Comparison of ENCODE assay signal across 8 mouse cellular contexts in the genomic region with DNA sequence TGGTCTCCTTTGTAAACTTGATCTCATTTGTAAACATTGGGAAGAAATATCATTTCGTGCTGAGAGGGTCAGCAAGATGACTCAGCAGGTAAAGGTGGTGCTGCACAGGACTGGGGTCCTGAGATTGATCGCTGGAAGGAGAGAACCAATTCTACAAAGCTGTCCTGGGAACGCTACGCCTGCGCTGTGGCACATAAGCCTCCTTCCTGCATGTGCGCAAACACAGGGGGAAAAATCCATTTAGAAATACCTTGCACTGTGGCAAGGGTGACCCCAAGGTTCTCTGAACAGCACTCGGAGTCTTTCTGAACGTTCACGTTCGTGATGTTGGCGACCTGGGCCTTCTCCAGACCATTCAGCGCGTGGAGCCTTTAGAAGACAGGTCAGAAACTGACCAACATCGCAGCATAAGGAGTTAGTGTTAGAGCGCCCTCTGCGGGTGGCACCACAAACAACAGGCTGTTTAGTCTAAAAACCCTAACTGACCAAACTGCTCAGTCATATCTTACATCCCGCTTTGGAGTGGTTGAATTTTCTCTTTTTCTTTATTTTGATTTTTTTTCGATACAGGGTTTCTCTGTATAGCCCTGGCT. TPM values are rescaled to one million over a fixed set of nuclear protein-coding genes. Genes with fewer than 3 reads are reported as not detected.
DNase-seq lines count a peak whose midpoint lies in the region; ATAC-seq and TF ChIP-seq lines count a peak whose summit lies in the region.

No protein-coding gene starts in this region.

- H3K36me3 ChIP-seq in C2C12 (ENCODE audit: control insufficient read depth, insufficient read depth): no peaks in the 10 kb centered on the region
- H3K36me3 ChIP-seq in embryonic facial prominence, embryonic 15.5 days: no peaks in the 10 kb centered on the region
- no peaks in the 10 kb centered on the region for H3K36me3 ChIP-seq in heart, embryonic 10.5 days
- H3K36me3 ChIP-seq in kidney, embryonic 15.5 days: no peaks in the 10 kb centered on the region
- H3K36me3 ChIP-seq in splenic B cell, adult 2 months (ENCODE audit: control insufficient read depth, insufficient read depth, low read length, poor library complexity, severe bottlenecking): no peaks in the 10 kb centered on the region

- H3K9ac ChIP-seq in embryonic facial prominence, embryonic 15.5 days: no peak overlapping the region
- H3K9ac ChIP-seq in kidney, embryonic 15.5 days: no peak overlapping the region

- no peaks in the 10 kb centered on the region for H3K9me3 ChIP-seq in embryonic facial prominence, embryonic 15.5 days (replicated peaks)
- H3K9me3 ChIP-seq in heart, embryonic 10.5 days: no peaks in the 10 kb centered on the region
- H3K9me3 ChIP-seq in kidney, embryonic 15.5 days (replicated peaks): no peaks in the 10 kb centered on the region

- no peak overlapping the region for H3K4me3 ChIP-seq in C2C12 (ENCODE audit: insufficient read depth, poor library complexity, severe bottlenecking)
- no peak overlapping the region for H3K4me3 ChIP-seq in bone marrow, adult 2 months (replicated peaks; ENCODE audit: control insufficient read depth, low read depth, low read length)
- H3K4me3 ChIP-seq in embryonic facial prominence, embryonic 15.5 days (replicated peaks): no peak overlapping the region
- no peak overlapping the region for H3K4me3 ChIP-seq in heart, embryonic 10.5 days
- H3K4me3 ChIP-seq in kidney, embryonic 15.5 days (replicated peaks): no peak overlapping the region

- H3K79me2 ChIP-seq in C2C12 (ENCODE audit: control insufficient read depth, insufficient read depth): no peaks in the 10 kb centered on the region

- H3K27me3 ChIP-seq in C2C12 (ENCODE audit: control insufficient read depth, insufficient read depth, insufficient read length): no peaks in the 10 kb centered on the region
- no peaks in the 10 kb centered on the region for H3K27me3 ChIP-seq in embryonic facial prominence, embryonic 15.5 days
- H3K27me3 ChIP-seq in heart, embryonic 10.5 days (ENCODE audit: insufficient read depth, poor library complexity, severe bottlenecking): no peaks in the 10 kb centered on the region
- no peaks in the 10 kb centered on the region for H3K27me3 ChIP-seq in kidney, embryonic 15.5 days
- no peaks in the 10 kb centered on the region for H3K27me3 ChIP-seq in splenic B cell, adult 2 months (ENCODE audit: control insufficient read depth, insufficient read depth, low read length, poor library complexity, severe bottlenecking)

- TF ChIP-seq CTCF in C2C12 (IDR thresholded peaks at IDR 0.05; ENCODE audit: control insufficient read depth, insufficient read depth, insufficient read length): peak; percentile 64
- peak; percentile 94 for TF ChIP-seq CTCF in bone marrow, adult 2 months (IDR thresholded peaks at IDR 0.05; ENCODE audit: control insufficient read depth, insufficient read depth, low read length)

- ATAC-seq in embryonic facial prominence, embryonic 15.5 days (ENCODE audit: insufficient number of reproducible peaks, low FRiP score, low TSS enrichment, low read depth): no peak
- ATAC-seq in kidney, embryonic 15.5 days (replicated peaks; ENCODE audit: low FRiP score): peak; percentile 66

- no peak overlapping the region for H3ac ChIP-seq in C2C12 (ENCODE audit: control insufficient read depth, insufficient read length, low read depth)

- H3K79me3 ChIP-seq in C2C12 (ENCODE audit: low read depth): no peaks in the 10 kb centered on the region

- 22% methylated on average over 18 of the region's 18 CpGs for WGBS in bone marrow, adult 2 months
- 27% methylated on average over 18 of the region's 18 CpGs for WGBS in embryonic facial prominence, embryonic 15.5 days
- WGBS in heart, embryonic 10.5 days: 30% methylated on average over 18 of the region's 18 CpGs
- WGBS in kidney, embryonic 15.5 days: 28% methylated on average over 18 of the region's 18 CpGs

- no peak overlapping the region for H3K27ac ChIP-seq in bone marrow, adult 2 months (ENCODE audit: control insufficient read depth, insufficient read depth, low read depth, low read length, poor library complexity)
- H3K27ac ChIP-seq in embryonic facial prominence, embryonic 15.5 days (replicated peaks): no peak overlapping the region
- peak overlapping the region; percentile 42; the same call in 1 of the 2 replicates for H3K27ac ChIP-seq in heart, embryonic 10.5 days
- no peak overlapping the region for H3K27ac ChIP-seq in kidney, embryonic 15.5 days

- no peaks in the 10 kb centered on the region for H3K4me1 ChIP-seq in bone marrow, adult 2 months (ENCODE audit: control insufficient read depth, insufficient read depth, low read length)
- peaks cover 12% of the 10 kb centered on the region; the same call in 1 of the 2 replicates for H3K4me1 ChIP-seq in embryonic facial prominence, embryonic 15.5 days
- H3K4me1 ChIP-seq in heart, embryonic 10.5 days: peaks cover 8% of the 10 kb centered on the region
- H3K4me1 ChIP-seq in kidney, embryonic 15.5 days: peaks cover 8% of the 10 kb centered on the region

- DNase-seq in heart, embryonic 10.5 days (ENCODE audit: low spot score): peak; percentile 92
- peak; percentile 88 for DNase-seq in liver
- peak; percentile 82 for DNase-seq in naive thymus-derived CD4-positive, alpha-beta T cell, adult 2 months (ENCODE audit: low read depth)
- peak; percentile 86 for DNase-seq in splenic B cell, adult 2 months (ENCODE audit: low read depth, low spot score)

- TF ChIP-seq POLR2A in bone marrow, adult 2 months (IDR thresholded peaks at IDR 0.05; ENCODE audit: borderline replicate concordance, control insufficient read depth, low read depth, low read length): no peak

- 0 out of 2 replicates have a peak overlapping the region, but pooled peaks have one; percentile 3 for H3K4me2 ChIP-seq in embryonic facial prominence, embryonic 15.5 days (replicated peaks)
- H3K4me2 ChIP-seq in kidney, embryonic 15.5 days: no peak overlapping the region

TF ChIP-seq in C2C12, 6 proteins besides CTCF, POLR2A, EP300 and RAD21:
- TF ChIP-seq FOSL1 (IDR thresholded peaks at IDR 0.05; ENCODE audit: insufficient read depth, low read length, poor library complexity, severe bottlenecking): no peak
- no peak for TF ChIP-seq USF1 (IDR thresholded peaks at IDR 0.05; ENCODE audit: low read depth)
- no peak for TF ChIP-seq CEBPB (IDR thresholded peaks at IDR 0.05; ENCODE audit: low read depth)
- TF ChIP-seq MAX (IDR thresholded peaks at IDR 0.05): no peak
- no peak for TF ChIP-seq MYOG (IDR thresholded peaks at IDR 0.05; ENCODE audit: control insufficient read depth, extremely low read depth, insufficient read length)
- no peak for TF ChIP-seq MYOD1 (IDR thresholded peaks at IDR 0.05; ENCODE audit: control insufficient read depth, insufficient read length, low read depth)
TF ChIP-seq in C2C12: peak in this region for 0.

RNA-seq across cellular contexts. Expression of a gene that starts 40.0 kb away (rescaled TPM):
- polyA plus RNA-seq in C2C12 (2012; fragmentation: generic; extraction: Trizol): 8.9 TPM
- polyA plus RNA-seq in bone marrow, adult 2 months (2011; ENCODE audit: insufficient read depth, insufficient read length, low replicate concordance, missing spikeins): 18.8 and 41.2 TPM in 2 replicates
- polyA plus RNA-seq in embryonic facial prominence, embryonic 15.5 days (2015; fragmentation: Nextera tagmentation; extraction: Ambion mirVana): 20.3 and 21.0 TPM in 2 replicates
- 19.6 and 21.1 TPM in 2 replicates for polyA plus RNA-seq in heart, embryonic 10.5 days (2016; fragmentation: Nextera tagmentation; extraction: Ambion mirVana)
- polyA plus RNA-seq in kidney, embryonic 15.5 days (2015; fragmentation: Nextera tagmentation; extraction: Ambion mirVana): 13.8 and 14.7 TPM in 2 replicates
